Mouse (Mus musculus) MEL (cell line): Measurements from ENCODE around the gene Kif3a. TPM values are rescaled to one million over a fixed set of nuclear protein-coding genes. Genes with fewer than 3 reads are reported as not detected.

Source experiments
- DNase-seq: peaks from one replicate; pipeline ENCODE4 v3.0.0; 2011; ENCODE audit warnings: low read depth, low spot score
- H3K27ac ChIP-seq: 2 replicates; pipeline ENCODE4 v1.5.1; 2012; ENCODE audit warnings: low read depth, mild to moderate bottlenecking, control low read depth, low read length, moderate library complexity; ENCODE audit not compliant: control insufficient read depth
- H3K27me3 ChIP-seq, 2 experiments: fragments of 150-350 bp in 1 of 2; sonication (generic) in 1 of 2; 2 replicates each; pipeline ENCODE4 v1.6.1; 2012; ENCODE audit warnings: low read length in 2 of 2, mild to moderate bottlenecking in 2 of 2, improper control_type of control experiment in 1 of 2, moderate library complexity in 1 of 2; ENCODE audit not compliant: insufficient read depth in 2 of 2, control insufficient read depth in 1 of 2
- H3K36me3 ChIP-seq, 2 experiments: 2 replicates each; pipeline ENCODE4 v1.6.1; 2012 to 2014; ENCODE audit warnings: low read length in 2 of 2, improper control_type of control experiment in 1 of 2, inconsistent platforms in 1 of 2, mild to moderate bottlenecking in 1 of 2; ENCODE audit not compliant: insufficient read depth in 2 of 2, control insufficient read depth in 1 of 2
- H3K4me1 ChIP-seq, 2 experiments: fragments of 150-350 bp in 1 of 2; sonication (generic) in 1 of 2; 2 replicates each; pipeline ENCODE4 v1.6.1; 2012; ENCODE audit warnings: low read length in 2 of 2, improper control_type of control experiment in 1 of 2, mild to moderate bottlenecking in 1 of 2; ENCODE audit not compliant: insufficient read depth in 2 of 2, control insufficient read depth in 1 of 2
- H3K4me3 ChIP-seq, 2 experiments: fragments of 150-350 bp in 1 of 2; sonication (generic) in 1 of 2; 2 replicates each; pipeline ENCODE4 v1.5.1; 2012; ENCODE audit warnings: low read depth in 2 of 2, low read length in 2 of 2, mild to moderate bottlenecking in 2 of 2, moderate library complexity in 2 of 2, control low read depth in 1 of 2, improper control_type of control experiment in 1 of 2; ENCODE audit not compliant: control insufficient read depth in 1 of 2, insufficient read depth in 1 of 2
- H3K79me2 ChIP-seq: 2 replicates; pipeline ENCODE4 v1.6.1; 2012; ENCODE audit warnings: mild to moderate bottlenecking, low read length, moderate library complexity; ENCODE audit not compliant: control insufficient read depth, poor library complexity, insufficient read depth
- H3K9ac ChIP-seq: 2 replicates; pipeline ENCODE4 v1.6.1; 2012; ENCODE audit warnings: low read depth, mild to moderate bottlenecking, control low read depth, low read length, moderate library complexity; ENCODE audit not compliant: control insufficient read depth, poor library complexity, severe bottlenecking
- H3K9me3 ChIP-seq: fragments of 150-350 bp; sonication (generic); replicated peaks from 2 replicates; pipeline ENCODE4 v1.6.1; 2012; ENCODE audit warnings: mild to moderate bottlenecking, low read length, improper control_type of control experiment, moderate library complexity; ENCODE audit not compliant: insufficient read depth
- BHLHE40 ChIP-seq: IDR thresholded peaks from 2 replicates; pipeline ENCODE4 v1.6.1; 2012; ENCODE audit warnings: low read depth, mild to moderate bottlenecking, inconsistent platforms, low read length, improper control_type of control experiment, borderline replicate concordance
- CHD1 ChIP-seq: IDR thresholded peaks from 2 replicates; pipeline ENCODE4 v1.6.1; 2012; ENCODE audit warnings: low read depth, mild to moderate bottlenecking, inconsistent platforms, low read length, improper control_type of control experiment
- CHD2 ChIP-seq: IDR thresholded peaks from 2 replicates; pipeline ENCODE4 v1.6.1; 2011; ENCODE audit warnings: low read length, improper control_type of control experiment
- CTCF ChIP-seq, 3 experiments: IDR thresholded peaks in 2 of 3; conservative IDR thresholded peaks in 1 of 3; 2 replicates each; pipeline ENCODE4 v1.5.1; 2011 to 2012; ENCODE audit warnings: low read length in 3 of 3, low read depth in 2 of 3, mild to moderate bottlenecking in 2 of 3, improper control_type of control experiment in 1 of 3, inconsistent platforms in 1 of 3, mixed read lengths in 1 of 3, moderate library complexity in 1 of 3; ENCODE audit not compliant: control insufficient read depth in 1 of 3, insufficient read depth in 1 of 3, poor library complexity in 1 of 3, severe bottlenecking in 1 of 3
- E2F4 ChIP-seq: IDR thresholded peaks from 2 replicates; pipeline ENCODE4 v1.6.1; 2011; ENCODE audit warnings: low read depth, low read length, improper control_type of control experiment, borderline replicate concordance
- ELF1 ChIP-seq: IDR thresholded peaks from 2 replicates; pipeline ENCODE4 v1.6.1; 2014; ENCODE audit warnings: low read depth, mild to moderate bottlenecking, inconsistent platforms, low read length, improper control_type of control experiment, moderate library complexity
- EP300 ChIP-seq, 2 experiments: IDR thresholded peaks; 2 replicates each; pipeline ENCODE4 v1.6.1; 2011; ENCODE audit warnings: improper control_type of control experiment in 2 of 2, low read length in 2 of 2, low read depth in 1 of 2, mild to moderate bottlenecking in 1 of 2
- ETS1 ChIP-seq: IDR thresholded peaks from 2 replicates; pipeline ENCODE4 v1.6.1; 2012; ENCODE audit warnings: low read depth, mild to moderate bottlenecking, inconsistent platforms, low read length, improper control_type of control experiment, moderate library complexity
- GABPA ChIP-seq: IDR thresholded peaks from 2 replicates; pipeline ENCODE4 v1.6.1; 2012; ENCODE audit warnings: low read depth, mild to moderate bottlenecking, inconsistent platforms, low read length, improper control_type of control experiment, moderate library complexity
- GATA1 ChIP-seq: IDR thresholded peaks from 2 replicates; pipeline ENCODE4 v1.6.1; 2011; ENCODE audit warnings: low read depth, low read length, improper control_type of control experiment
- HCFC1 ChIP-seq: IDR thresholded peaks from 2 replicates; pipeline ENCODE4 v1.6.1; 2012; ENCODE audit warnings: low read depth, mild to moderate bottlenecking, inconsistent platforms, low read length, improper control_type of control experiment, moderate library complexity
- JUND ChIP-seq: IDR thresholded peaks from 2 replicates; pipeline ENCODE4 v1.6.1; 2011; ENCODE audit warnings: low read depth, mild to moderate bottlenecking, improper control_type of control experiment, low read length
- MAFK ChIP-seq: IDR thresholded peaks from 2 replicates; pipeline ENCODE4 v1.6.1; 2011; ENCODE audit warnings: low read depth, mild to moderate bottlenecking, low read length, improper control_type of control experiment, borderline replicate concordance
- MAX ChIP-seq: IDR thresholded peaks from 2 replicates; pipeline ENCODE4 v1.6.1; 2011; ENCODE audit warnings: low read length, improper control_type of control experiment
- MAZ ChIP-seq: IDR thresholded peaks from 2 replicates; pipeline ENCODE4 v1.6.1; 2012; ENCODE audit warnings: low read depth, mild to moderate bottlenecking, inconsistent platforms, low read length, improper control_type of control experiment
- MXI1 ChIP-seq: IDR thresholded peaks from 2 replicates; pipeline ENCODE4 v1.6.1; 2011; ENCODE audit warnings: mild to moderate bottlenecking, low read depth, low read length, improper control_type of control experiment
- MYB ChIP-seq: IDR thresholded peaks from 2 replicates; pipeline ENCODE4 v1.6.1; 2011; ENCODE audit warnings: mild to moderate bottlenecking, low read depth, low read length, improper control_type of control experiment
- NELFE ChIP-seq: IDR thresholded peaks from 2 replicates; pipeline ENCODE4 v1.6.1; 2011; ENCODE audit warnings: low read depth, low read length, improper control_type of control experiment
- NRF1 ChIP-seq: IDR thresholded peaks from 2 replicates; pipeline ENCODE4 v1.6.1; 2014; ENCODE audit warnings: low read depth, mild to moderate bottlenecking, inconsistent platforms, low read length, improper control_type of control experiment, moderate library complexity; ENCODE audit not compliant: poor library complexity, insufficient read depth, severe bottlenecking
- POLR2A ChIP-seq, 2 experiments: IDR thresholded peaks; 2 replicates each; pipeline ENCODE4 v1.6.1; 2011 to 2012; ENCODE audit warnings: low read length in 2 of 2, mild to moderate bottlenecking in 2 of 2, control low read depth in 1 of 2, improper control_type of control experiment in 1 of 2, low read depth in 1 of 2, moderate library complexity in 1 of 2; ENCODE audit not compliant: control insufficient read depth in 1 of 2, insufficient read depth in 1 of 2, poor library complexity in 1 of 2
- POLR2AphosphoS5 ChIP-seq: IDR thresholded peaks from 2 replicates; pipeline ENCODE4 v1.6.1; 2012; ENCODE audit warnings: low read depth, borderline replicate concordance, mild to moderate bottlenecking, inconsistent platforms, low read length, moderate library complexity, mixed read lengths
- RAD21 ChIP-seq: IDR thresholded peaks from 2 replicates; pipeline ENCODE4 v1.6.1; 2011; ENCODE audit warnings: mild to moderate bottlenecking, low read depth, low read length, improper control_type of control experiment
- RCOR1 ChIP-seq: IDR thresholded peaks from 2 replicates; pipeline ENCODE4 v1.6.1; 2012; ENCODE audit warnings: low read depth, mild to moderate bottlenecking, inconsistent platforms, low read length, improper control_type of control experiment
- SIN3A ChIP-seq: IDR thresholded peaks from 2 replicates; pipeline ENCODE4 v1.6.1; 2012; ENCODE audit warnings: low read length, improper control_type of control experiment, inconsistent platforms
- TAL1 ChIP-seq: IDR thresholded peaks from 2 replicates; pipeline ENCODE4 v1.6.1; 2012; ENCODE audit warnings: mild to moderate bottlenecking, inconsistent platforms, low read length, moderate library complexity, mixed read lengths
- TBP ChIP-seq: IDR thresholded peaks from 2 replicates; pipeline ENCODE4 v1.8.0; 2011; ENCODE audit warnings: low read depth, low read length, improper control_type of control experiment
- TCF12 ChIP-seq: IDR thresholded peaks from 2 replicates; pipeline ENCODE4 v1.6.1; 2014; ENCODE audit warnings: low read depth, mild to moderate bottlenecking, inconsistent platforms, low read length, improper control_type of control experiment, moderate library complexity
- UBTF ChIP-seq: IDR thresholded peaks from 2 replicates; pipeline ENCODE4 v1.6.1; 2012; ENCODE audit warnings: low read depth, mild to moderate bottlenecking, inconsistent platforms, low read length, improper control_type of control experiment, moderate library complexity, borderline replicate concordance; ENCODE audit not compliant: insufficient read depth
- USF1 ChIP-seq: IDR thresholded peaks from 2 replicates; pipeline ENCODE4 v1.6.1; 2014; ENCODE audit warnings: low read depth, mild to moderate bottlenecking, inconsistent platforms, low read length, improper control_type of control experiment, moderate library complexity
- ZC3H11A ChIP-seq: IDR thresholded peaks from 2 replicates; pipeline ENCODE4 v1.6.1; 2012; ENCODE audit warnings: low read depth, mild to moderate bottlenecking, inconsistent platforms, low read length, improper control_type of control experiment
- ZKSCAN1 ChIP-seq: IDR thresholded peaks from 2 replicates; pipeline ENCODE4 v1.6.1; 2012; ENCODE audit warnings: low read depth, mild to moderate bottlenecking, inconsistent platforms, low read length, improper control_type of control experiment, moderate library complexity
- ZNF384 ChIP-seq: IDR thresholded peaks from 2 replicates; pipeline ENCODE4 v1.6.1; 2012; ENCODE audit warnings: low read depth, mild to moderate bottlenecking, inconsistent platforms, low read length, improper control_type of control experiment
- polyA plus RNA-seq, 2 experiments: library from polyadenylated mRNA; stranded (reverse) in 1 of 2; unstranded in 1 of 2; fragments of >175 nt in 1 of 2; fragments of >200 nt in 1 of 2; gene quantifications; 2 replicates each; pipeline versions ENCODE4 v1.2.1 to v1.2.4; 2012; ENCODE audit warnings: low replicate concordance in 2 of 2, low read depth in 1 of 2; ENCODE audit not compliant: insufficient read length in 2 of 2, insufficient read depth in 1 of 2, missing spikeins in 1 of 2
- total RNA-seq: library from RNA; depleted of rRNA; stranded (reverse); fragments of 300-350 nt; gene quantifications from 2 replicates; pipeline ENCODE4 v1.2.3, GENCODE M21; 2012

Gene Kif3a
- total and polyA plus RNA-seq, 3 experiments = 13.6 to 88.3 (median 17.1) TPM

GRCm38 (mm10) chr11:53550714-53551113, 16.5 kb upstream of the Kif3a start:
- no peak for DNase-seq
- Histone ChIP-seq H3K9me3 (no peaks in the 10 kb centered on the region), H3K79me2 (no peaks in the 10 kb centered on the region), H3K27me3 (no peaks in the 10 kb centered on the region), H3K9ac (no peak overlapping the region), H3K36me3 (peaks cover 0 to 27% of the 10 kb centered on the region in 2 experiments; a peak in 2 of 4 replicates), H3K4me3 (no peak overlapping the region), H3K27ac (no peak overlapping the region), H3K4me1 (peaks cover 21 to 41% of the 10 kb centered on the region in 2 experiments)
- TF ChIP-seq ZNF384 = peak; percentile 89
- no peak for TF ChIP-seq MXI1
- peak in 2 of 3 experiments; percentile 47 to 56; a peak in 4 of 6 replicates for TF ChIP-seq CTCF (IDR thresholded peaks at IDR 0.05 in 2 of 3, conservative IDR thresholded peaks at IDR 0.05 in 1 of 3; ENCODE audit: control insufficient read depth in 1 of 3, insufficient read depth in 1 of 3, low read depth in 2 of 3, low read length in 3 of 3, poor library complexity in 1 of 3, severe bottlenecking in 1 of 3)

DNA sequence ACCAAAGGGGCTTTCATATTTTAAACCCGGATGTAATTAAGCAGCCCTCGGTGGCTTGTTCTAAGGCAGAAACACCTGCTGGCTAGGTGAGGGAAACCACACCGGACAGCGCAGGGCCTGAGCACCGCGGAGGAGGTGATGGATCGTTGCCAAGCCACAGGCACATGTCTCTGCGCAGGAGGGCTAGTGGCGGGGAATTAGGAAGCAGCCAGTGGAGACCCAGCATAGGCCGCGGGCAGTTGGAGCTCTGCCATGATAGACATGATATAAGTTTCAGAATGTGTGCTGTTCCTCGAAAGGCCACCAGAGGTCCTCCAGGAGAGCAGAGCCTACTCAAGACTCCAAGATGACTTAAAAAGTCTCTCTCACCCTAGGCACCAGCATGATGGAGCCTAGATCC, 15.4 kb upstream of the Kif3a start:
- H3K9ac ChIP-seq = peak overlapping the region; percentile 45
- H3K27ac ChIP-seq = peak overlapping the region; percentile 8
- H3K36me3 ChIP-seq = peaks cover 0 to 17% of the 10 kb centered on the region in 2 experiments; a peak in 2 of 4 replicates
- H3K4me1 ChIP-seq = peaks cover 18 to 31% of the 10 kb centered on the region in 2 experiments
- peak; percentile 98 for DNase-seq
- no peaks in the 10 kb centered on the region for H3K79me2 ChIP-seq
- H3K27me3 ChIP-seq = no peaks in the 10 kb centered on the region
- no peaks in the 10 kb centered on the region for H3K9me3 ChIP-seq
- peak overlapping the region; percentile 1 to 30; a peak in 2 of 4 replicates for H3K4me3 ChIP-seq
- TF ChIP-seq EP300 (IDR thresholded peaks at IDR 0.05; ENCODE audit: low read depth in 1 of 2, low read length in 2 of 2) (peak; percentile 56 to 57), CHD2 (no peak), MXI1 (peak; percentile 43; the same call in 1 of the 2 replicates), MYB (no peak; the same call in 1 of the 2 replicates), RCOR1 (no peak; the same call in 1 of the 2 replicates), ZC3H11A (peak; percentile 75), ETS1 (peak; percentile 53; the same call in 1 of the 2 replicates), GABPA (no peak), JUND (no peak), SIN3A (peak; percentile 65), RAD21 (peak; percentile 69), NRF1 (peak; percentile 52; the same call in 1 of the 2 replicates), POLR2AphosphoS5 (no peak), ZKSCAN1 (no peak), ZNF384 (no peak), E2F4 (no peak), GATA1 (no peak), CHD1 (no peak), TAL1 (no peak), MAFK (no peak), POLR2A (IDR thresholded peaks at IDR 0.05; ENCODE audit: control insufficient read depth in 1 of 2, insufficient read depth in 1 of 2, low read depth in 1 of 2, low read length in 2 of 2, poor library complexity in 1 of 2) (no peak), USF1 (peak; percentile 69), HCFC1 (peak; percentile 58; the same call in 1 of the 2 replicates), UBTF (no peak), ELF1 (peak; percentile 3; the same call in 1 of the 2 replicates), MAX (peak; percentile 84), MAZ (no peak), TBP (peak; percentile 41; the same call in 1 of the 2 replicates), NELFE (no peak; the same call in 1 of the 2 replicates), BHLHE40 (peak; percentile 94), TCF12 (peak; percentile 24; the same call in 1 of the 2 replicates)
